Mouse (Mus musculus) macrophage (primary cell): ENCODE data around the gene Aldh3a2. TPM values are rescaled to one million over a fixed set of nuclear protein-coding genes. Genes with fewer than 3 reads are reported as not detected.
"Not testable (repeated sequence)": the region's sequence is repeated elsewhere in the genome, so short reads cannot be mapped to it uniquely, and the experiment has no call there.

Source experiments
- H3K27ac ChIP-seq: fragments of 350-480 bp; formaldehyde crosslinking; 2 replicates; pipeline ENCODE4 v1.9.0; 2021
- H3K36me3 ChIP-seq: fragments of 350-480 bp; formaldehyde crosslinking; 2 replicates; pipeline ENCODE4 v1.9.0; 2021; ENCODE audit errors: inconsistent target
- H3K4me3 ChIP-seq: fragments of 350-480 bp; formaldehyde crosslinking; 2 replicates; pipeline ENCODE4 v1.9.0; 2021; ENCODE audit errors: inconsistent target
- H3K79me2 ChIP-seq: fragments of 350-480 bp; formaldehyde crosslinking; 2 replicates; pipeline ENCODE4 v1.9.0; 2021; ENCODE audit errors: inconsistent target
- WGBS: methylation state at CpG from one replicate; pipeline ENCODE4 v1.1.7; 2026; ENCODE audit warnings: inconsistent platforms; ENCODE audit not compliant: missing documents; 5-methylcytosine and 5-hydroxymethylcytosine counted together
- polyA plus RNA-seq: library from polyadenylated mRNA; stranded (reverse); fragments of 250-400 nt; gene quantifications from 3 replicates; pipeline ENCODE4 v1.2.4, GENCODE M21; 2018; ENCODE audit warnings: inconsistent platforms

Aldh3a2 gene
- polyA plus RNA-seq, 1 experiment from 2014 or later: 41.1 TPM

GRCm38 (mm10) chr11:61212102-61212501 is 55.2 kb downstream of the Aldh3a2 start:
- Histone ChIP-seq H3K4me3 (no peak overlapping the region), H3K27ac (no peak overlapping the region), H3K79me2 (no peaks in the 10 kb centered on the region), H3K36me3 (no peaks in the 10 kb centered on the region)
- 49% methylated on average over 20 of the region's 20 CpGs for WGBS

- Histone ChIP-seq H3K4me3 (no peak overlapping the region), H3K27ac (no peak overlapping the region), H3K79me2 (no peaks in the 10 kb centered on the region), H3K36me3 (no peaks in the 10 kb centered on the region)
- 42% methylated on average over 10 of the region's 10 CpGs for WGBS
Observed at GRCm38 (mm10) chr11:61208316-61208715, 58.9 kb downstream of the Aldh3a2 start.

- 42% methylated on average over 9 of the region's 10 CpGs for WGBS
- H3K79me2 ChIP-seq: no peaks in the 10 kb centered on the region
- no peak within 1 kb of the TSS for H3K4me3 ChIP-seq
- no peaks in the 10 kb centered on the region for H3K36me3 ChIP-seq
- H3K27ac ChIP-seq: no peak within 1 kb of the TSS
Observed at GRCm38 (mm10) chr11:61207487-61208246, 59.6 kb downstream of the Aldh3a2 start, which contains the start of gene Aldh3a1. TSS of gene Aldh3a1 (plus strand) at chr11:61207537.

GRCm38 (mm10) chr11:61206136-61206535 is 61.1 kb downstream of the Aldh3a2 start:
- WGBS: 97% methylated on average over 3 of the region's 3 CpGs
- no peak overlapping the region for H3K4me3 ChIP-seq

GRCm38 (mm10) chr11:61205167-61205950 is 61.9 kb downstream of the Aldh3a2 start:
- 87% methylated on average over 6 of the region's 10 CpGs for WGBS
- Histone ChIP-seq H3K36me3 (no peaks in the 10 kb centered on the region), H3K27ac (no peak overlapping the region), H3K4me3 (no peak overlapping the region), H3K79me2 (no peaks in the 10 kb centered on the region)

More at GRCm38 (mm10) chr11:61206136-61206535, 61.1 kb downstream of the Aldh3a2 start:
- Histone ChIP-seq H3K79me2 (no peaks in the 10 kb centered on the region), H3K36me3 (no peaks in the 10 kb centered on the region), H3K27ac (no peak overlapping the region)

GRCm38 (mm10) chr11:61202810-61203209 is 64.5 kb downstream of the Aldh3a2 start:
- Histone ChIP-seq H3K36me3 (no peaks in the 10 kb centered on the region), H3K4me3 (no peak overlapping the region), H3K27ac (no peak overlapping the region), H3K79me2 (no peaks in the 10 kb centered on the region)
- WGBS: 59% methylated on average over 2 of the region's 2 CpGs

- Histone ChIP-seq H3K4me3 (no peak overlapping the region), H3K27ac (no peak overlapping the region), H3K79me2 (no peaks in the 10 kb centered on the region), H3K36me3 (no peaks in the 10 kb centered on the region)
- WGBS: 91% methylated on average over 6 of the region's 6 CpGs
Observed at GRCm38 (mm10) chr11:61202186-61202585, 65.1 kb downstream of the Aldh3a2 start.

- Histone ChIP-seq H3K79me2 (no peaks in the 10 kb centered on the region), H3K27ac (no peak overlapping the region), H3K36me3 (no peaks in the 10 kb centered on the region), H3K4me3 (no peak overlapping the region)
- WGBS: 97% methylated on average over 4 of the region's 4 CpGs
Observed at GRCm38 (mm10) chr11:61199620-61200362, 67.5 kb downstream of the Aldh3a2 start.

GRCm38 (mm10) chr11:61197935-61198334 is 69.3 kb downstream of the Aldh3a2 start:
- no peak overlapping the region for H3K4me3 ChIP-seq
- no peaks in the 10 kb centered on the region for H3K36me3 ChIP-seq
- no peaks in the 10 kb centered on the region for H3K79me2 ChIP-seq
- no peak overlapping the region for H3K27ac ChIP-seq

- Histone ChIP-seq H3K27ac (no peak overlapping the region), H3K79me2 (no peaks in the 10 kb centered on the region), H3K4me3 (no peak overlapping the region), H3K36me3 (no peaks in the 10 kb centered on the region)
- WGBS: 92% methylated on average over 14 of the region's 14 CpGs
Observed at GRCm38 (mm10) chr11:61196616-61197353, 70.5 kb downstream of the Aldh3a2 start.

- Histone ChIP-seq H3K27ac (no peak overlapping the region), H3K4me3 (no peak overlapping the region), H3K36me3 (no peaks in the 10 kb centered on the region), H3K79me2 (no peaks in the 10 kb centered on the region)
- 8% methylated on average over 9 of the region's 9 CpGs for WGBS
Observed at GRCm38 (mm10) chr11:61193392-61193791, 73.9 kb downstream of the Aldh3a2 start.

GRCm38 (mm10) chr11:61192779-61193178 is 74.5 kb downstream of the Aldh3a2 start:
- Histone ChIP-seq H3K27ac (no peak overlapping the region), H3K4me3 (no peak overlapping the region), H3K79me2 (no peaks in the 10 kb centered on the region), H3K36me3 (no peaks in the 10 kb centered on the region)
- WGBS: 94% methylated on average over 2 of the region's 2 CpGs

GRCm38 (mm10) chr11:61192123-61192522 is 75.1 kb downstream of the Aldh3a2 start:
- H3K4me3 ChIP-seq, H3K36me3 ChIP-seq, H3K27ac ChIP-seq, H3K79me2 ChIP-seq: not testable (repeated sequence)
- 97% methylated on average over 6 of the region's 10 CpGs for WGBS

GRCm38 (mm10) chr11:61190776-61191175 is 76.5 kb downstream of the Aldh3a2 start:
- no peak overlapping the region for H3K27ac ChIP-seq
- H3K79me2 ChIP-seq: no peaks in the 10 kb centered on the region
- H3K36me3 ChIP-seq: no peaks in the 10 kb centered on the region
- 97% methylated on average over 2 of the region's 2 CpGs for WGBS
- H3K4me3 ChIP-seq: no peak overlapping the region
